Mouse (Mus musculus): Measurements from ENCODE around the gene Nfe2.

The Nfe2 gene

GRCm38 (mm10) chr15:103257790-103258728 is at the start of gene Nfe2:
Gene Nfe2, minus strand, starts transcription at chr15:103258403.
- DNase-seq = no peak

DNA sequence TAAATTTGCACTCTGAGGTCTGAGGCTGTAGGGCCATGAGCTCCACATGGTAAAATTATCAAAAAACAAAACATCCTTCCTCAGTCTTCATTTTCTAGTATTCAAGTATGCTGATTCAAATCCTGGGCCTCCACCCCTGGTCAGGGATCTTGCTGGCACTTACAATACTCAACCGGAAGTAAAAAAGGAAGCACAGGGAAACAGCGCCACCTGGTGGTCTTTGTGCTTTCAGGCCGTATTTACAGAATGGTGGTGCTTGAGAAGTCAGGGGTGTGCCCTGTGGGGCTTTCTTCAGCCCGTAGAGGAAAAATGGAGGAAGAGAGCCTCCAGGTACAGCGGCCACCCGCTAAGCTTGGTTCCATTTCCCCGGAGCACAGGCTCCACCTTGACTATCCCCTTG is 48.9 kb upstream of the Nfe2 start:
- peak; percentile 94 for DNase-seq

GRCm38 (mm10) chr15:103305792-103306645 is 47.8 kb upstream of the Nfe2 start:
- DNase-seq = no peak

- peak; percentile 97 for DNase-seq
These were observed 47.0 kb upstream of the Nfe2 start for GRCm38 (mm10) chr15:103305070-103305678.

GRCm38 (mm10) chr15:103304616-103304969 is 46.4 kb upstream of the Nfe2 start:
- DNase-seq = no peak

- DNase-seq = no peak
These were observed 45.9 kb upstream of the Nfe2 start for GRCm38 (mm10) chr15:103303916-103304615.

DNA sequence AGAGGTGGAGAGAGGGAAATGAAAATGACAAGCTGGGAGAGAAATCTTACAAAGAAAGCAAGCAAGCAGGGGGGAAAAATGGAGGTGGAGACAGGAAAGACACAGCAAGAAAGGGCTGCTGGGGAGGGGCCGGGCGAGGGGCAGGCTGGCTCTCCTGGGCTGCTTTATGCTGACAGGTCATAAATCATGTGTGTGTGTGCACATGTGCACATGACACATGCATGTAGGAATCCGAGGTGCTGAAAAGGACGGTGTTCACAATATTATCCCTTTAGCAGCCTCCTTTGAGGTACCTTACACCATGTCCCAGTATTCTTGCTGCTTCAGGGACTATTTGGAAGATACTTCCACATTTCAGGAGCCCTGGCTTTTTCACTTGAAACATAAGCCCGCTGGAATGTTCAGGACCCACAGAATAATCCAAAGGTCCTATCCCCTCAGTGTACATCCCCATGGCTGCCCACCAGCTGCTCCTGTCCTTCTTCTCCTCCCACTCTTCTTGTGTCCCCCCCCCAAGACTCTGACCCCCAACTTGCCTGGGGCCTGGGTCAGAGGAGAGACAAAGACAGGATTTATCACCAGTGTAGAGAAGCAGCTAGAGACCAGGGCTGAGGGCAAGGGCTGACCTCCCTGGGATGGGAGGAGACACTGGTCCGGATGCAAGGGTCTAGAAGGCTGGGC is 44.3 kb upstream of the Nfe2 start:
- DNase-seq = no peak

- no peak for DNase-seq
These were observed 43.5 kb upstream of the Nfe2 start for GRCm38 (mm10) chr15:103301547-103302340.

DNA sequence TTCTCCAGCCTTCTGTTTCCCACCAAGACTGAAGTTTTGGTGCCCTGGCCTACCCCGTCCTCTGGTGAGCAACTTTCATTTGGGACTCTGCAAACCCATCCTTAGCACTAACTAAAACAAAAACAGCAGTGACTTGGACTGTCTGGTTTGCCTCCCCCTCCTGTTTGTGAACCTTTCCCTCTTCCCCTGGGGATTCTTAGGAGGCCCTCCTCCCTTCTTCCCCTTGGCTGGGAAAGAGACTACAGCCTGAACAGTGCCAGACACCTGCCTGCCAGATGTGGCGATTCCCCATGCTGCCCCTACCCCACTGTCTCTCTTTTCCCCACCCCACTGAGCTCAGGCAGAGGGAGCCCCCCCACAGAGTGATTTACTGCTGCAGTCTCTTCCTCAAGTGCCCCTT is 42.8 kb upstream of the Nfe2 start:
- DNase-seq = no peak

GRCm38 (mm10) chr15:103300560-103300959 is 42.4 kb upstream of the Nfe2 start:
- no peak for DNase-seq

DNA sequence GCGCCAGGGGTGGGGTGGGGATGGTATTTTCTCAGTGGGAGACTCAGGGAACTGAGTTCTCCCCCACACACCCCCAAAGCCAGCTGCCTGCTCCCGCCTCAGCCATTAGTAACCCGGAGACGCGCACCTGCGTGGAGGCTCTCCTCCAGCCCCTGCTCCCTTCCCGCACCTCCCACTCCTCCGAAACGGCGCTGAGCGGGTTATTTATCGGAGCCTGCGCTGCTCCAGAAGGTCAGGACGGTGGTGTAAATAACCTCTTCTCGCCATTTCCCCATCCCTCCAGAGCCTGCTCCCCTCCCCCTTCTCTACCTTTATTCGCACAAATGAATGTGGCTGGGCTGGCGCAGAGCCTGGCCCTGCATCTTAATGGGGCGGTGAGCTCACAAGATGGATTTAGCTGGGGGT is 41.9 kb upstream of the Nfe2 start:
- peak; percentile 58 for DNase-seq

- DNase-seq = peak; percentile 12
These were observed 41.4 kb upstream of the Nfe2 start for GRCm38 (mm10) chr15:103299644-103300043.

DNA sequence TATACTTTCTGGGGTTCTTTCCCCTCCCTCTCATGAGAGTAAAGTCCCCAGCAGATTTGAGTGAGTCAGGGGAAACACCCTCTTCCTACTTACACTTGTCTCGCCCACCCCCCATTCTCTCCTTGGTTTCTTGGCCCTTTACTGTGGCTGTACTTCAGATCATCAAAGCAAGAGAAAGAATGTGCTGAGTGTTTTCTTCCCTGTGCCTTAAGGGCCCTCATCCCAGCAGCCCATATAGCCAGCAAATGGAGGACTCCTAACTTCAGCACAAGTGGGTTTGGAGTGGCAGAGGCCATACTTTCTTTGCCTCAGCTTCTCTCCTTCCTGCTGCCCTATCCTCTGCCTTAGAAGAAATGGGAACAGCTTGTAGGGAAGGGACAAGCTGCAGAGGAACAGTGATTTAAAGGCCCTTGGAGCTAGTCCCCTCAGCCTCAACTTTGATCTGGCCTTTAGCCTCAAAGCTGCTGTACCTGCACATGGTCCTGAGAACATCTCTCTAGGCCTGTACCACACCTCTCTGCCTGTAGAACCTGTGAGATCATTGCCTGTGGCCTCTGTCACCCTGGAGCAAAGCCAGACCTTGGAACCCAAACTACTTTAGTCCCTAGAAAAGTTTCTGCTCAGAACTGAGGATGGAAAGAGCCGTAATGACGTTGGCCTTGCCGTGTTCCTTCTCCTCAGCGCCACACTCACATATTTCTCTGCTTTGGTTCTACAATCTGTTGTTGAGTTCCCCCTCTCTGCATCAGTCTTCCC is 40.8 kb upstream of the Nfe2 start:
- DNase-seq = no peak

- no peak for DNase-seq
These were observed 39.8 kb upstream of the Nfe2 start for GRCm38 (mm10) chr15:103298026-103298425.

- DNase-seq = no peak
These were observed 39.1 kb upstream of the Nfe2 start for GRCm38 (mm10) chr15:103297313-103297712.

GRCm38 (mm10) chr15:103295851-103296250 is 37.6 kb upstream of the Nfe2 start:
- no peak for DNase-seq

- DNase-seq = no peak
These were observed 36.4 kb upstream of the Nfe2 start for GRCm38 (mm10) chr15:103294649-103295048.

DNA sequence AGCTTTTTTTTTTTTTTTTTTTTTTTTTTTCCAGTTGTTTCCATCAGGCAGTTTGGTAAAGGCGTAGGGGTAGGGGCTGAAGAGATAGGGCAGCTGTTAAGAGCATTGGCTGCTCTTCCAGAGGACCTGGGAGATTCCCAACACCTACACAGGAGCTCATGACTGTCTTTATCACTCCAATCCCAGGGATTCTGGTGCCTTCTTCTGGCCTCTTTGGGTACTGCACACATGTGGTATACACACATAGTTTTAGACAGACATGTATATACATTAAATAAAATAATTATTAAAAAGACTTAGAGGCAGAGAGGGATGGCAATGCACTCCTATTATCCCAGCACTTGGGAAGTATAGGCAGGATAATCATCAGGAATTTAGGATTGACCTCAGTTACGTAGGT is 35.2 kb upstream of the Nfe2 start:
- DNase-seq = no peak

DNA sequence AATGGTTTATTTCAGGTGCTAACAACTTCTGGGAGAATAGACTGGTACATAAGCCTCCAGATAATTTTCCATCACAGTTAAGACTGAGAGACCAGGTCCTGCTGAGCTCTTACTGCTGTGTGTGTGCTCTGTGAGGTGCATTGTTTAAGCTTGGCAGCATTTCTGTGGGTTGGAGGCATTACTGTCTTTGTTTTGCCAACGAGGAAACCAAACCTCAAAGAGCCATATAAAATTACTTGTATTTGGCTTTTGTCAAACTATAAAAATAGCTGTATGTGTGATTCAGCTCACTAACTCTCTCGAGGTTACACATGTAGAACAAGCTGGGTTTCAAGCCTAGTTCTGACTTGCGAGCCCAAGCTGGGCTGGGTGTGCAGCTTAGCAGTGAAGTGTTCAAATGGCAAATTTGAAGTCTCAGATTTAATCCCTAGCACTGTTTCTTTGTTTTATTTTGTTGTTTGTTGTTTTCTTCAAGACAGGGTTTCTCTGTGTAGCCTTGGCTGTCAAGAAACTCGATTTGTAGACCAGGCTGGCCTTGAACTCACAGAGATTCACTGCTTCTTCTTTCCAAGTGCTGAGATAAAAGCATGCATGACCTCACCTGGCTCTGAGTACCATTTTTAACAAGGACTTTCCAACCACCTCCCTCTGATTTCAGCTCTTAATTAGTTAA is 34.6 kb upstream of the Nfe2 start:
- DNase-seq = no peak

- DNase-seq = no peak
These were observed 32.6 kb upstream of the Nfe2 start for GRCm38 (mm10) chr15:103290843-103291242.
